Mouse (Mus musculus): ENCODE results near the gene Caskin1.

GRCm38 (mm10) chr17:24496026-24496425, 7.6 kb downstream of the Caskin1 start:
- no peak for TF ChIP-seq CTCF (IDR thresholded peaks at IDR 0.05; ENCODE audit: low read depth)
- TF ChIP-seq EP300 (optimal IDR thresholded peaks at IDR 0.05) = no peak

Data from stomach, postnatal 0 days (tissue).